Mouse (Mus musculus) c-Kit-negative CD71-positive TER-119-positive erythroid progenitor cells, embryonic 14.5 days (primary cell): Measurements from ENCODE around the gene Vcan.
"Not testable (repeated sequence)": the region's sequence is repeated elsewhere in the genome, so short reads cannot be mapped to it uniquely, and the experiment has no call there.

Source experiments
- DNase-seq: peaks from one replicate; pipeline ENCODE4 v3.0.0-alpha.2; 2013; ENCODE audit warnings: low read depth, low spot score

The Vcan gene

GRCm38 (mm10) chr13:89741766-89742685 lies at the start of gene Vcan:
TSS of gene Vcan (minus strand) at chr13:89742509.
- no peak for DNase-seq

- no peak for DNase-seq
These were observed 49.2 kb upstream of the Vcan start for GRCm38 (mm10) chr13:89791475-89791874.

- no peak for DNase-seq
These were observed 40.6 kb upstream of the Vcan start for GRCm38 (mm10) chr13:89782886-89783285.

- DNase-seq: no peak
These were observed 38.0 kb upstream of the Vcan start for GRCm38 (mm10) chr13:89780276-89780675.

GRCm38 (mm10) chr13:89779208-89779911 lies 37.1 kb upstream of the Vcan start:
- no peak for DNase-seq

GRCm38 (mm10) chr13:89777764-89778163 lies 35.5 kb upstream of the Vcan start:
- no peak for DNase-seq

- no peak for DNase-seq
These were observed 34.8 kb upstream of the Vcan start for GRCm38 (mm10) chr13:89777146-89777545.

- DNase-seq: no peak
These were observed 24.2 kb upstream of the Vcan start for GRCm38 (mm10) chr13:89766551-89766950.

GRCm38 (mm10) chr13:89765966-89766365 lies 23.7 kb upstream of the Vcan start:
- DNase-seq: no peak

GRCm38 (mm10) chr13:89762339-89762738 lies 20.0 kb upstream of the Vcan start:
- no peak for DNase-seq

GRCm38 (mm10) chr13:89756347-89756746 lies 14.0 kb upstream of the Vcan start:
- DNase-seq: no peak

GRCm38 (mm10) chr13:89750562-89750961 lies 8.3 kb upstream of the Vcan start:
- DNase-seq: not testable (repeated sequence)

- DNase-seq: no peak
These were observed 892 bp upstream of the Vcan start for GRCm38 (mm10) chr13:89743201-89743600.

GRCm38 (mm10) chr13:89742686-89743200 lies 434 bp upstream of the Vcan start:
- no peak for DNase-seq

GRCm38 (mm10) chr13:89741116-89741551 lies 1.2 kb downstream of the Vcan start:
- DNase-seq: no peak

GRCm38 (mm10) chr13:89740243-89741115 lies 1.8 kb downstream of the Vcan start:
- DNase-seq: no peak

GRCm38 (mm10) chr13:89739696-89740242 lies 2.5 kb downstream of the Vcan start:
- no peak for DNase-seq

- no peak for DNase-seq
These were observed 3.3 kb downstream of the Vcan start for GRCm38 (mm10) chr13:89738776-89739695.

GRCm38 (mm10) chr13:89738275-89738674 lies 4.0 kb downstream of the Vcan start:
- no peak for DNase-seq

GRCm38 (mm10) chr13:89735111-89735510 lies 7.2 kb downstream of the Vcan start:
- no peak for DNase-seq
